Mouse (Mus musculus) embryonic facial prominence, embryonic 15.5 days (tissue): ENCODE data around the gene Nek9. TPM values are rescaled to one million over a fixed set of nuclear protein-coding genes. Genes with fewer than 3 reads are reported as not detected.
"Not testable (repeated sequence)": the region's sequence is repeated elsewhere in the genome, so short reads cannot be mapped to it uniquely, and the experiment has no call there.

Experiments
- ATAC-seq: fragments of 200-750 bp; cut with Nextera tagmentation; 2 replicates; pipeline ENCODE4 v1.8.0; 2017; ENCODE audit warnings: low read depth, moderate TSS enrichment; ENCODE audit not compliant: insufficient number of reproducible peaks, low FRiP score, low TSS enrichment
- H3K27ac ChIP-seq: fragments of 300-500 bp; sonication (generic); replicated peaks from 2 replicates; pipeline ENCODE4 v1.5.1; 2015; ENCODE audit warnings: mild to moderate bottlenecking, inconsistent platforms
- H3K27me3 ChIP-seq: fragments of 300-500 bp; sonication (generic); 2 replicates; pipeline ENCODE4 v1.6.1; 2015; ENCODE audit warnings: inconsistent platforms
- H3K36me3 ChIP-seq: fragments of 300-500 bp; sonication (generic); 2 replicates; pipeline ENCODE4 v1.6.1; 2015; ENCODE audit warnings: mild to moderate bottlenecking, inconsistent platforms
- H3K4me1 ChIP-seq: fragments of 300-500 bp; sonication (generic); 2 replicates; pipeline ENCODE4 v1.6.1; 2015; ENCODE audit warnings: inconsistent platforms
- H3K4me2 ChIP-seq: fragments of 300-500 bp; sonication (generic); replicated peaks from 2 replicates; pipeline ENCODE4 v1.6.1; 2015; ENCODE audit warnings: mild to moderate bottlenecking, inconsistent platforms
- H3K4me3 ChIP-seq: fragments of 300-500 bp; sonication (generic); replicated peaks from 2 replicates; pipeline ENCODE4 v1.5.1; 2015; ENCODE audit warnings: mild to moderate bottlenecking, inconsistent platforms
- H3K9ac ChIP-seq: fragments of 300-500 bp; sonication (generic); 2 replicates; pipeline ENCODE4 v1.6.1; 2015; ENCODE audit warnings: inconsistent platforms
- H3K9me3 ChIP-seq: fragments of 300-500 bp; sonication (generic); replicated peaks from 2 replicates; pipeline ENCODE4 v1.6.1; 2016; ENCODE audit warnings: inconsistent platforms
- WGBS: fragments of 180-500 bp; shearing (Covaris S2); methylation state at CpG from one replicate; pipeline ENCODE4 v1.1.7; 2015; 5-methylcytosine and 5-hydroxymethylcytosine counted together
- polyA plus RNA-seq: library from polyadenylated mRNA; unstranded; fragments of >200 nt; fragmentation: Nextera tagmentation; extraction: Ambion mirVana; gene quantifications from 2 replicates; pipeline ENCODE4 v1.2.1, GENCODE M21; 2015

Gene Nek9
- polyA plus RNA-seq, 1 experiment from 2014 or later, result 23.9 TPM

DNA sequence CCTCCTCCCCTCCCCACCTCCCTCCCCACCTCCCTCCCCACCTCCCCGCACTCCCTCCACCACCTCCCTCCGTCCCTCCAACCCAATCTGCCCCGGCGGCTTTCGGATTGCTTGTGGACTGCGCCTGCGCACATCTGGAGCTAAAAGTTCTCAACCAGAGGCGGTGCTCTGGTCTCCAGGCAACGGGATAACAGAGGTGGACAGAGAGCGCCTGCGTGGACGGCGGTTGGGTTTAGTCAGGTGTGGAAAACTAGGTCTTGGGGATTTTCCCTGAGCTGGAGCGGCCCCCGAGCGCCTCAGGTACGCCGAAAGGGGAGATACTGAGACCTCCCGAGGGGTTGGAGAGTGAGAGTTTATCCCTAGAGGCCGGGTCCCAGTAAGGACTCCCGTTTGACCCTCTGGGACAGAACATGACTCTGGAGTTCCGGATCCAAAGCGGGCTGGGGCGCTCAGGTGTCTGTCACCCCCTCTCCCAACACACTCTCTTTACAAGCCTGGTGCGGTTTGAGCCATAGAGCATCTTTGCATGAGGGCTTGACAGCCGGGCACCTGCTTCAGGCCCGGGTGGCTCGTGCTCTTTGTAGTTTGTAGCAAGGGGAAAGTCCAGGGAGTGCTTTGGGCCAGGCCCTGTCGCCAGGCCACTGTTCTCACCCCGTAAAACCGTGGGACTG lies 50.5 kb downstream of the Nek9 start, which contains the start of gene Zc2hc1c:
Zc2hc1c (plus strand) TSS at position 106 of the 671 bp plus-strand sequence.
- Histone ChIP-seq H3K4me1 (peaks cover 32% of the 10 kb centered on the region), H3K27me3 (0 out of 2 replicates have a peak, but pooled peaks cover 3% of the 10 kb centered on the region), H3K9me3 (no peaks in the 10 kb centered on the region), H3K4me2 (peak within 1 kb of the TSS; percentile 78), H3K36me3 (no peaks in the 10 kb centered on the region), H3K9ac (peak within 1 kb of the TSS; percentile 35; the same call in 1 of the 2 replicates), H3K27ac (peak within 1 kb of the TSS; percentile 65), H3K4me3 (peak within 1 kb of the TSS; percentile 51)
- ATAC-seq, result peak; percentile 88
- 3% methylated on average over 31 of the region's 31 CpGs for WGBS

DNA sequence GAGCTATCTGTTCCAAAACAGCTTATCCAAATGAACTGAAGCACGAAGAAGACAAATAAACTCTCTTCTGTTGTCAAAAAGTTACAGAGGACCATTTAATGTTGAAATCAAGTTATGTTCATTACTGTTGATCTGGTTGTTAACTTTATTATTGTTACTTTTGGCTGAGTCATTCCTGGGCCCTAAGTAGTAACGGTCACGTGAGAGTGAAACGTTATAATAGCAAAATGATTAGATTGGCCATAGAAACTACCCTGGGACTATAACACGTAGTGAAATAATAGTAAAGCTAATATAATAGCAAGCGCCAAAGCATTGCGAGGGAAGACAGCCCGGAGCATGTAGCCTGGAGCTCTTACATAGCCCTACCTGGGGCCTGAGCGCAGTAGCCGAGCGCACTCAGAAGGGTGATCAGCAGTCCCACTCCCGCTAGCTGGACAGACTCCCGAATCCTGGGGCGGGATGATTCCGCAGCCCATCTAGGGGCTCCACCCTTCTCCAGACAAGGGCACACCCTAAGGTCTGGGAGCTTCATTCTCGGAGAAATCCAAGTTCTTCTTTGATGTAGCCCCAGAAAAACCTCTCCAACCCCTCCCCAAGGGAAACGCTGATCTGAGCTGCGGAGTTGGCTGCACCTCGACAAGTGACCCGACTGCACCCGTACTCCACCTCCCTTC lies 51.2 kb downstream of the Nek9 start, which contains the start of gene Acyp1:
Acyp1 (minus strand) TSS at position 630 of the 677 bp plus-strand sequence.
- Histone ChIP-seq H3K27ac (peak within 1 kb of the TSS; percentile 65), H3K9ac (peak within 1 kb of the TSS; percentile 35; the same call in 1 of the 2 replicates), H3K4me1 (peaks cover 32% of the 10 kb centered on the region), H3K4me3 (peak within 1 kb of the TSS; percentile 51), H3K27me3 (0 out of 2 replicates have a peak, but pooled peaks cover 3% of the 10 kb centered on the region), H3K36me3 (no peaks in the 10 kb centered on the region), H3K4me2 (peak within 1 kb of the TSS; percentile 78), H3K9me3 (no peaks in the 10 kb centered on the region)
- WGBS, result 7% methylated on average over 21 of the region's 21 CpGs
- ATAC-seq, result peak; percentile 61

- Histone ChIP-seq H3K4me1 (peaks cover 32% of the 10 kb centered on the region), H3K36me3 (no peaks in the 10 kb centered on the region), H3K4me2 (no peak overlapping the region), H3K9ac (no peak overlapping the region), H3K9me3 (no peaks in the 10 kb centered on the region), H3K27me3 (0 out of 2 replicates have a peak, but pooled peaks cover 3% of the 10 kb centered on the region), H3K4me3 (no peak overlapping the region), H3K27ac (no peak overlapping the region)
- no peak for ATAC-seq
- 28% methylated on average over 2 of the region's 5 CpGs for WGBS
These were observed 52.2 kb downstream of the Nek9 start for GRCm38 (mm10) chr12:85286941-85287340.

DNA sequence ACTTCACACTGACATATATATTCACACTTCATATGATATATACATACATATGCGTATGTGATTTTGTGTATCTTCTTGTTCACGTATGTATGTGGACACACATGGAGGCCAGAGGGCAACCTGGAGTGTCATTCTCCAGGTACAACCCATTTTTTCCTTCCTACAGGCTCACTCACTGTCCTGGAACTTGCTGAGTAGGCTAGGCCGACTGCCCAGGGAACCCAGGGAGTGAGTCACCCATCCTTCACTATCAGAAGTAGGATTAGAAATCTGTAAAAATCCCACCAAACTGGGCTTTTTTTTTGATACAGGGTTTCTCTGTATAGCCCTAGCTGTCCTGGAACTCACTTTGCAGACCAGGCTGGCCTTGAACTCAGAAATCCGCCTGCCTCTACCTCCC lies 54.2 kb downstream of the Nek9 start:
- ATAC-seq, result no peak
- H3K9me3 ChIP-seq, result no peaks in the 10 kb centered on the region
- H3K27ac ChIP-seq, result no peak overlapping the region
- H3K27me3 ChIP-seq, result 0 out of 2 replicates have a peak, but pooled peaks cover 3% of the 10 kb centered on the region
- H3K4me3 ChIP-seq, result no peak overlapping the region
- H3K9ac ChIP-seq, result no peak overlapping the region
- H3K36me3 ChIP-seq, result no peaks in the 10 kb centered on the region
- no peak overlapping the region for H3K4me2 ChIP-seq
- peaks cover 24% of the 10 kb centered on the region for H3K4me1 ChIP-seq
- WGBS, result 87% methylated on average over 4 of the region's 4 CpGs

GRCm38 (mm10) chr12:85284331-85284730 lies 54.8 kb downstream of the Nek9 start:
- Histone ChIP-seq H3K27ac (no peak overlapping the region), H3K4me1 (peaks cover 23% of the 10 kb centered on the region), H3K9ac (no peak overlapping the region), H3K4me2 (no peak overlapping the region), H3K27me3 (no peaks in the 10 kb centered on the region), H3K36me3 (no peaks in the 10 kb centered on the region), H3K9me3 (no peaks in the 10 kb centered on the region), H3K4me3 (no peak overlapping the region)
- 64% methylated on average over 8 of the region's 8 CpGs for WGBS
- ATAC-seq, result no peak

GRCm38 (mm10) chr12:85281756-85282155 lies 57.4 kb downstream of the Nek9 start:
- not testable (repeated sequence) for H3K4me1 ChIP-seq, H3K27ac ChIP-seq, ATAC-seq, H3K4me3 ChIP-seq, H3K27me3 ChIP-seq, H3K9me3 ChIP-seq, H3K9ac ChIP-seq, H3K36me3 ChIP-seq, H3K4me2 ChIP-seq
- WGBS, result 88% methylated on average over 2 of the region's 4 CpGs

DNA sequence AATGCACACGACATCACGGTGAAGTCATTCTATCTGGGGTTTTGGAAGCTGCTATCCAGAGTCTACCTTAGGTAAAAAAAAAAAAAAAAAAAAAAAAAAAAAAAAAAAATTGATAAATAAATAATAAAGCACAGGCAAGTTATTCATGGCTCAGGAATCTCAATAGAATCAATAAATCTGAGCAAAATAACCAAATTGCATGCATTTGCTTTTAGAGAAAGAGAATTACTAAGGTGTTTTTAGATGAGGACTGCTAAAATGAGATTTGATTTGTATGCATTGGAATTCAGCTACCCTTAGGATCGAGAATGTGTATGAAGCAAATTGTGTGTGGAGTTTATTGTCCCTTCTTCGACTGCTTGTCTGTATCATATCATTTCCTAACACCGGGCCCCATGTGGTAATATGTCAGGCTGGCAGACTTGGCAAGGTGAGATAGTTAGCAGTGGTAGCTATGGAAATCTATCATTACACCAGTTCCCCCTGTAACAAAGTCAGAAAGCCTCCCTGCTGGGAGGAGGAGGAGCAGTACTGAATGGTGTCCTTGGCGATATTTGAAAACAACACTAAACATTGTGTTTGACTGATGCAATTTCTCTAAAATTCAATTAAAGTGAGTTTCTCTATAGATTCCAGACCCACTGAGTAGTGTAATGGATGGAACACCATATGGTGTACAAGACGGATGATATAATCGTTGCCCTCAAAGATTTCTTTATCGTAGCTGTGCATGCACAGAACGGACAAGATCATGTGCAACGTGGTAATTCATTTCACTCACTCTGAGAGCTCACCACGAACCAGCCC lies 58.1 kb downstream of the Nek9 start:
- 55% methylated on average over 12 of the region's 12 CpGs for WGBS
- Histone ChIP-seq H3K4me1 (peaks cover 6% of the 10 kb centered on the region), H3K4me3 (peak overlapping the region; percentile 62), H3K36me3 (no peaks in the 10 kb centered on the region), H3K27me3 (no peaks in the 10 kb centered on the region), H3K9me3 (no peaks in the 10 kb centered on the region), H3K27ac (no peak overlapping the region), H3K9ac (no peak overlapping the region), H3K4me2 (peak overlapping the region; percentile 74; the same call in 1 of the 2 replicates)
- ATAC-seq, result no peak

DNA sequence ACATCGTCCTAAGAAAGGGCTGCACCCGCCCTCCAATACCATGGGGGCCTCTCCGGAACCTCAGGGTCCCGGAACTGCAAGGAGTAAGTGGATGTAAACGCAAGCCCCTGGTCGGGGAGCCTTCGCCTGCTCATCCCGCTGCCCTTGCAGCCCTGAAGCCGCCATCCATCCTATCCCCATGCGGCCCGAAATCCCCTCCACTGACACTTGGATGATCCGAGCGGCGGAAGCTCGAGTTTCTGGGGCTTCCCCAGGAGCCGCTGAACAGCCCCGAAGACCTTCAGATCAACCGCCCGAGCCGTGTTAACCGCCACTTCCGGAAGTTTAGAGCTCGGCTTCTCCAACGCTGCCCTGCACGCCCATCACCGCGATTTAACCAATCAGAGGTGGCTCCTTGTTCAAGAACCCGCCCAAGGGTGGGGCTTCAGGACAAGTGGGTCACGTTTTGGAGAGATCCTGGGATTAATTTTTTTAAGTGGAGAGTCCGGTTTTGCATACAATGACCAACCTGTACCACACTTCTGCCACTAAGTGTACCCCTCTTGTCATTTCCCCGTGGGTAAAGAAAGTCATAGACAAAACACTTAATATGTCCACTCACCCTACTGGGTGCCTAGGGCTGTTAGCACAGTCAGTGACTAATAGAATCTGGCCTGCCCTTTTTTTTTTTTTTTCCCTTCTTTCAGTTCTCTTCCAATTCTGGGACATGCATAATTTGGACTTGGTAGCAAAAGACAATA lies 58.9 kb downstream of the Nek9 start:
- Histone ChIP-seq H3K4me2 (peak overlapping the region; percentile 74), H3K9ac (peak overlapping the region; percentile 54), H3K27me3 (no peaks in the 10 kb centered on the region), H3K4me3 (peak overlapping the region; percentile 62), H3K9me3 (no peaks in the 10 kb centered on the region), H3K36me3 (no peaks in the 10 kb centered on the region), H3K4me1 (peaks cover 6% of the 10 kb centered on the region), H3K27ac (peak overlapping the region; percentile 76)
- peak; percentile 94 for ATAC-seq
- WGBS, result under 1% methylated on average over 31 of the region's 31 CpGs

DNA sequence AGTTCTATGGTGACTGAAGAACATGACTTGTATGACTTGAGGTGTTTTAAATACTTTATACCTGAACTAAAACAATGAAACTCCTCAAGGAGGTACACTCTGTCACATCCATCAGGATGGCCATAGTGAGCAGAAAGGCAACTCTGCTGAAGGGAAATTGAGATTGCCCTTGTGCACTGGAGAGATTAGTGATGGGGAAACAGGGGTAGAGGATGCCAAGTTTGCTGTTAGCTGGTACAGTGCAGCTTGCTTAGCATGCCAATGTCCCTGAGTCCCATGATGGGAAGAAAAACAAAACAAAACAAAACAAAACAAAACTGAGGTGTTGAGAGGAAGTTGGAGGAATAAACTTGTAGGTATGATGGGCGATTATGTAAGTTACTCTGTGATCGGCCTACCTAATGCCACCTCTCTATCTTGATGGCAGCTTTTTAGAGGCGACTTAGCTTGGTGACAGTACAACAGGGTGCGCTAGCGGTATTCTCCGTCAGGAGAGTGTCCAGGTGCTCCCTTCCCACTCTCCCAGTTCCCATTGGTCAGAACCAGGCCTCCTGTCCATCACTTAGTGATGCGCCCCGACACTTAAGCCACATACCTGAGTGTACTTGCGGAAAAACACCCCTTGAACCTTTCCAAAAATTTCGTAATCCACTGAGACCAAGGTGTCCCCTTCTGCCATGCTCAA lies 59.6 kb downstream of the Nek9 start:
- ATAC-seq, result no peak
- peak overlapping the region; percentile 76; the same call in 1 of the 2 replicates for H3K27ac ChIP-seq
- peak overlapping the region; percentile 62 for H3K4me3 ChIP-seq
- WGBS, result 4% methylated on average over 10 of the region's 10 CpGs
- H3K27me3 ChIP-seq, result no peaks in the 10 kb centered on the region
- H3K9me3 ChIP-seq, result no peaks in the 10 kb centered on the region
- H3K36me3 ChIP-seq, result 0 out of 2 replicates have a peak, but pooled peaks cover 4% of the 10 kb centered on the region
- H3K4me1 ChIP-seq, result peaks cover 6% of the 10 kb centered on the region
- H3K9ac ChIP-seq, result peak overlapping the region; percentile 54
- peak overlapping the region; percentile 74 for H3K4me2 ChIP-seq

GRCm38 (mm10) chr12:85278919-85279318 lies 60.2 kb downstream of the Nek9 start:
- Histone ChIP-seq H3K4me3 (no peak overlapping the region), H3K4me1 (peaks cover 6% of the 10 kb centered on the region), H3K27me3 (no peaks in the 10 kb centered on the region), H3K9me3 (no peaks in the 10 kb centered on the region), H3K27ac (no peak overlapping the region), H3K4me2 (no peak overlapping the region), H3K36me3 (0 out of 2 replicates have a peak, but pooled peaks cover 4% of the 10 kb centered on the region), H3K9ac (no peak overlapping the region)
- 92% methylated on average over 10 of the region's 10 CpGs for whole genome bisulfite sequencing
- no peak for ATAC-seq
